Mouse (Mus musculus) hindbrain, embryonic 11.5 days (tissue): ENCODE data around the gene Dera. TPM values are rescaled to one million over a fixed set of nuclear protein-coding genes. Genes with fewer than 3 reads are reported as not detected.

Source experiments
- ATAC-seq: fragments of 200-750 bp; cut with Nextera tagmentation; 2 replicates; pipeline ENCODE4 v1.8.0; 2017; ENCODE audit warnings: mild to moderate bottlenecking, moderate TSS enrichment, moderate library complexity; ENCODE audit not compliant: low FRiP score
- DNase-seq: peaks from one replicate; pipeline ENCODE4 v3.0.0-alpha.2; 2015; ENCODE audit warnings: low spot score
- H3K27ac ChIP-seq: fragments of 300-500 bp; sonication (generic); 2 replicates; pipeline ENCODE4 v1.5.1; 2014; ENCODE audit warnings: mild to moderate bottlenecking, low read depth, low read length
- H3K27me3 ChIP-seq: fragments of 300-500 bp; sonication (generic); 2 replicates; pipeline ENCODE4 v1.6.1; 2014; ENCODE audit warnings: mild to moderate bottlenecking, low read length, moderate library complexity, mixed read lengths; ENCODE audit not compliant: control insufficient read depth, insufficient read depth
- H3K36me3 ChIP-seq: fragments of 300-500 bp; sonication (generic); 2 replicates; pipeline ENCODE4 v1.6.1; 2014; ENCODE audit warnings: mild to moderate bottlenecking, low read length, moderate library complexity, mixed read lengths; ENCODE audit not compliant: control insufficient read depth, insufficient read depth
- H3K4me1 ChIP-seq: fragments of 300-500 bp; sonication (generic); replicated peaks from 2 replicates; pipeline ENCODE4 v1.6.1; 2014; ENCODE audit warnings: low read length, mixed read lengths; ENCODE audit not compliant: control insufficient read depth, insufficient read depth
- H3K4me2 ChIP-seq: fragments of 300-500 bp; sonication (generic); replicated peaks from 2 replicates; pipeline ENCODE4 v1.6.1; 2014; ENCODE audit warnings: mild to moderate bottlenecking, low read depth, low read length
- H3K4me3 ChIP-seq: fragments of 300-500 bp; sonication (generic); 2 replicates; pipeline ENCODE4 v1.5.1; 2014; ENCODE audit warnings: low read depth, low read length
- H3K9ac ChIP-seq: fragments of 300-500 bp; sonication (generic); 2 replicates; pipeline ENCODE4 v1.6.1; 2014; ENCODE audit warnings: low read depth, low read length
- H3K9me3 ChIP-seq: fragments of 300-500 bp; sonication (generic); 2 replicates; pipeline ENCODE4 v1.6.1; 2016; ENCODE audit warnings: low read length; ENCODE audit not compliant: control insufficient read depth
- WGBS: fragments of 180-500 bp; shearing (Covaris S2); extraction: QIAGEN DNeasy Blood & Tissue Kit; methylation state at CpG from one replicate; pipeline ENCODE4 v1.1.7; 2014; 5-methylcytosine and 5-hydroxymethylcytosine counted together
- polyA plus RNA-seq: library from polyadenylated mRNA; unstranded; fragments of >200 nt; fragmentation: Nextera tagmentation; extraction: Ambion mirVana; gene quantifications from 2 replicates; pipeline ENCODE4 v1.2.1, GENCODE M21; 2014

Dera gene
- polyA plus RNA-seq, 1 experiment from 2014 or later = 54.1 TPM

- WGBS = 78% methylated on average over 6 of the region's 6 CpGs
- no peaks in the 10 kb centered on the region for H3K9me3 ChIP-seq
- no peaks in the 10 kb centered on the region for H3K36me3 ChIP-seq
- DNase-seq = no peak
- H3K27me3 ChIP-seq = no peaks in the 10 kb centered on the region
- H3K27ac ChIP-seq = no peak overlapping the region
- H3K4me2 ChIP-seq = no peak overlapping the region
- no peak for ATAC-seq
- H3K4me1 ChIP-seq = no peaks in the 10 kb centered on the region
- no peak overlapping the region for H3K9ac ChIP-seq
- no peak overlapping the region for H3K4me3 ChIP-seq
Observed at GRCm38 (mm10) chr6:137886210-137886979, 132.0 kb downstream of the Dera start.

GRCm38 (mm10) chr6:137887258-137887657 is 132.9 kb downstream of the Dera start:
- no peak overlapping the region for H3K27ac ChIP-seq
- no peaks in the 10 kb centered on the region for H3K36me3 ChIP-seq
- H3K4me1 ChIP-seq = no peaks in the 10 kb centered on the region
- H3K9me3 ChIP-seq = no peaks in the 10 kb centered on the region
- H3K27me3 ChIP-seq = no peaks in the 10 kb centered on the region
- H3K9ac ChIP-seq = no peak overlapping the region
- peak; percentile 43; the same call in 1 of the 2 replicates for ATAC-seq
- H3K4me2 ChIP-seq = no peak overlapping the region
- no peak overlapping the region for H3K4me3 ChIP-seq
- WGBS = 87% methylated on average over 6 of the region's 6 CpGs
- DNase-seq = no peak

- no peak overlapping the region for H3K27ac ChIP-seq
- H3K27me3 ChIP-seq = no peaks in the 10 kb centered on the region
- no peak for DNase-seq
- no peak overlapping the region for H3K4me3 ChIP-seq
- no peaks in the 10 kb centered on the region for H3K4me1 ChIP-seq
- no peak overlapping the region for H3K9ac ChIP-seq
- ATAC-seq = no peak
- H3K4me2 ChIP-seq = no peak overlapping the region
- H3K9me3 ChIP-seq = no peaks in the 10 kb centered on the region
- no peaks in the 10 kb centered on the region for H3K36me3 ChIP-seq
Observed at GRCm38 (mm10) chr6:137897671-137898070, 143.3 kb downstream of the Dera start.

GRCm38 (mm10) chr6:137901255-137901654 is 146.9 kb downstream of the Dera start:
- no peak overlapping the region for H3K27ac ChIP-seq
- H3K9ac ChIP-seq = no peak overlapping the region
- no peaks in the 10 kb centered on the region for H3K9me3 ChIP-seq
- no peaks in the 10 kb centered on the region for H3K4me1 ChIP-seq
- H3K36me3 ChIP-seq = no peaks in the 10 kb centered on the region
- 86% methylated on average over 5 of the region's 5 CpGs for WGBS
- DNase-seq (no peak), ATAC-seq (no peak)
- H3K4me3 ChIP-seq = no peak overlapping the region
- no peaks in the 10 kb centered on the region for H3K27me3 ChIP-seq
- H3K4me2 ChIP-seq = no peak overlapping the region

Other genes starting within 250 kb of the Dera start
- gene Eps8, start 99.7 kb upstream of the Dera start, polyA plus RNA-seq = 9.3 and 9.4 TPM in 2 replicates
- gene Strap, start 19.5 kb upstream of the Dera start, polyA plus RNA-seq = 245 and 263 TPM in 2 replicates